Mouse (Mus musculus) embryonic facial prominence, embryonic 13.5 days (tissue): ENCODE data around the gene Hoxa13. TPM values are rescaled to one million over a fixed set of nuclear protein-coding genes. Genes with fewer than 3 reads are reported as not detected.

Experiments
- ATAC-seq: fragments of 200-750 bp; cut with Nextera tagmentation; 2 replicates; pipeline ENCODE4 v1.8.0; 2017; ENCODE audit warnings: low read depth; ENCODE audit not compliant: insufficient number of reproducible peaks, insufficient read depth, low FRiP score, low TSS enrichment
- H3K27ac ChIP-seq: fragments of 300-500 bp; sonication (generic); 2 replicates; pipeline ENCODE4 v1.5.1; 2015; ENCODE audit warnings: moderate library complexity, mild to moderate bottlenecking, inconsistent platforms
- H3K27me3 ChIP-seq: fragments of 300-500 bp; sonication (generic); 2 replicates; pipeline ENCODE4 v1.6.1; 2015; ENCODE audit warnings: mild to moderate bottlenecking, inconsistent platforms
- H3K36me3 ChIP-seq: fragments of 300-500 bp; sonication (generic); 2 replicates; pipeline ENCODE4 v1.6.1; 2015; ENCODE audit warnings: mild to moderate bottlenecking, inconsistent platforms
- H3K4me1 ChIP-seq: fragments of 300-500 bp; sonication (generic); 2 replicates; pipeline ENCODE4 v1.6.1; 2015; ENCODE audit warnings: inconsistent platforms
- H3K4me2 ChIP-seq: fragments of 300-500 bp; sonication (generic); 2 replicates; pipeline ENCODE4 v1.6.1; 2015; ENCODE audit warnings: moderate library complexity, mild to moderate bottlenecking, inconsistent platforms
- H3K4me3 ChIP-seq: fragments of 300-500 bp; sonication (generic); 2 replicates; pipeline ENCODE4 v1.5.1; 2015; ENCODE audit warnings: mild to moderate bottlenecking, inconsistent platforms
- H3K9ac ChIP-seq: fragments of 300-500 bp; sonication (generic); 2 replicates; pipeline ENCODE4 v1.6.1; 2015; ENCODE audit warnings: mild to moderate bottlenecking, inconsistent platforms
- H3K9me3 ChIP-seq: fragments of 300-500 bp; sonication (generic); 2 replicates; pipeline ENCODE4 v1.6.1; 2016; ENCODE audit warnings: inconsistent platforms
- WGBS: fragments of 180-500 bp; shearing (Covaris S2); methylation state at CpG from one replicate; pipeline ENCODE4 v1.1.7; 2015; ENCODE audit warnings: mixed read lengths; 5-methylcytosine and 5-hydroxymethylcytosine counted together
- polyA plus RNA-seq: library from polyadenylated mRNA; unstranded; fragments of >200 nt; fragmentation: Nextera tagmentation; extraction: Ambion mirVana; gene quantifications from 2 replicates; pipeline ENCODE4 v1.2.1, GENCODE M21; 2015

The Hoxa13 gene
- polyA plus RNA-seq, 1 experiment from 2014 or later, result not detected

DNA sequence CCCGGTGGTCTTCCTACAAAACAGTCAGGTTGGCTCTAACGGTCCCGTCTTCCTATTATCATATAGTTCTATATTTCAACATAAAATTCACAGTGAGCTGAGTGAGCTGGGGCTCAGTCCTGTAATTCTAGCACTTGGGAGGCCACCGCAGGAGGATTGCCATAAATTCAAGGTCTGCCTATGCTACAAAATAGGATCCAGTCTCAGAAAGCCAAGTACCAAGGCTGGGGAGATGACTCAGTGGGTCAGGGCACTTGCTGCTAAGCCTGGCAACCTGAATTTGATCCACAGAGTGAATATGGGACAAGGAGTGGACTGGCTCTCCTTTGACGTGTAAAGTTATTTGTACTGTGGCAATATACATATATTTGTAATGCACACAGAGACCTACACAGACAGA is 23.2 kb upstream of the Hoxa13 start:
- Histone ChIP-seq H3K27me3 (peaks cover 85% of the 10 kb centered on the region), H3K4me3 (no peak overlapping the region), H3K9ac (no peak overlapping the region), H3K36me3 (no peaks in the 10 kb centered on the region), H3K9me3 (no peaks in the 10 kb centered on the region), H3K4me1 (no peaks in the 10 kb centered on the region), H3K4me2 (no peak overlapping the region), H3K27ac (no peak overlapping the region)
- ATAC-seq, result no peak
- WGBS, result 81% methylated on average over 5 of the region's 5 CpGs

DNA sequence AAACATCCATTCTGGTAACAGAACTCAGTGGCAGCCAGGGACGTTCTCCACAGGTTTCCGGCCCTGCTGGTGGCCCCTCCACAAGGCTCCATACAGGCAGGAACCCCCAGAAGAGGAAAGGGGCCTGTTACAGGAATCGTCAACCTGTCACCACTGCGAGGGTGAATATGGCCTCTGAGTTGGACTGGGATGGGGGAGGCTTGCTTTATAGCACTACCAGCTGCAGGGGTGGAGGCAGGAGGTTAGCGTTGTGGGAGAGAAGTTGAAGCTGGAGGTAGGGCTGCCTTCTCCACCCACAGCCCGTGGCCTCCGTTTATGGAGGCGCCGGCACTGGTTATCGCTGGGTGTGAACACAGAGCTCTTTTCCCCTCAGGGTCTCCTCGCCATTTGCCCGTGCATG is 20.4 kb upstream of the Hoxa13 start:
- no peak overlapping the region for H3K4me3 ChIP-seq
- no peaks in the 10 kb centered on the region for H3K4me1 ChIP-seq
- no peaks in the 10 kb centered on the region for H3K36me3 ChIP-seq
- H3K4me2 ChIP-seq, result no peak overlapping the region
- no peaks in the 10 kb centered on the region for H3K9me3 ChIP-seq
- peaks cover 88% of the 10 kb centered on the region for H3K27me3 ChIP-seq
- WGBS, result 57% methylated on average over 12 of the region's 12 CpGs
- no peak overlapping the region for H3K9ac ChIP-seq
- no peak overlapping the region for H3K27ac ChIP-seq
- ATAC-seq, result no peak

GRCm38 (mm10) chr6:52276920-52277319 is 16.2 kb upstream of the Hoxa13 start:
- H3K4me1 ChIP-seq, result 0 out of 2 replicates have a peak, but pooled peaks cover 2% of the 10 kb centered on the region

DNA sequence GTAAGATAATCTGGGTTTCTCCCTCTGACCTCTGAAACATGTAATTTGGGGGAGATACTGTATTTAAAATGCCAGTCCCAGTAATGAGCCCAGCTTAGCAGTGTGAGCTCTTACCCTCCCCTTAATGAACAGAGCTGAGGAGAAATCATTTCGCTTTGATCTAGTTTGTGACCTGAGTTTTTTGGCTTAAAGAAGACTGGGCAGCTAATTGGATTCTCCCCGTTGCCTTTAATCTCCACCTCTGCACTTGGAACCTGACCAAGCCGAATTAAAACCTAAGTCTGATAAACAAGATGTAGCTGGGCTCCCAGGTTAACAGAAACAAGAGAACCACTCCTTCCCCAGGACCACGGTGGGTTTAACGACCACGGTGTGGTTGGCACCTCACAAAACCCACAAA is 15.7 kb upstream of the Hoxa13 start:
- H3K9ac ChIP-seq, result no peak overlapping the region
- no peaks in the 10 kb centered on the region for H3K36me3 ChIP-seq
- no peak overlapping the region for H3K4me3 ChIP-seq
- H3K9me3 ChIP-seq, result no peaks in the 10 kb centered on the region
- H3K27me3 ChIP-seq, result peaks cover 97% of the 10 kb centered on the region
- H3K4me2 ChIP-seq, result no peak overlapping the region
- ATAC-seq, result no peak
- 0 out of 2 replicates have a peak, but pooled peaks cover 2% of the 10 kb centered on the region for H3K4me1 ChIP-seq
- H3K27ac ChIP-seq, result no peak overlapping the region
- WGBS, result 4% methylated on average over 6 of the region's 6 CpGs

More at GRCm38 (mm10) chr6:52276920-52277319, 16.2 kb upstream of the Hoxa13 start:
- H3K9ac ChIP-seq, result no peak overlapping the region
- no peaks in the 10 kb centered on the region for H3K36me3 ChIP-seq
- peaks cover 97% of the 10 kb centered on the region for H3K27me3 ChIP-seq
- H3K9me3 ChIP-seq, result no peaks in the 10 kb centered on the region
- ATAC-seq, result no peak
- no peak overlapping the region for H3K4me2 ChIP-seq
- H3K4me3 ChIP-seq, result no peak overlapping the region
- WGBS, result 5% methylated on average over 5 of the region's 5 CpGs
- no peak overlapping the region for H3K27ac ChIP-seq

- Histone ChIP-seq H3K27ac (no peak overlapping the region), H3K4me3 (no peak overlapping the region), H3K27me3 (peaks cover 97% of the 10 kb centered on the region), H3K4me2 (no peak overlapping the region), H3K4me1 (0 out of 2 replicates have a peak, but pooled peaks cover 2% of the 10 kb centered on the region), H3K9ac (no peak overlapping the region), H3K9me3 (no peaks in the 10 kb centered on the region), H3K36me3 (no peaks in the 10 kb centered on the region)
- 8% methylated on average over 8 of the region's 8 CpGs for WGBS
- no peak for ATAC-seq
Measured at GRCm38 (mm10) chr6:52275563-52276280, 15.0 kb upstream of the Hoxa13 start.

GRCm38 (mm10) chr6:52274576-52274975 is 13.9 kb upstream of the Hoxa13 start:
- H3K27ac ChIP-seq, result no peak overlapping the region
- H3K27me3 ChIP-seq, result peaks cover 98% of the 10 kb centered on the region
- H3K9me3 ChIP-seq, result no peaks in the 10 kb centered on the region
- no peak overlapping the region for H3K4me3 ChIP-seq
- no peak overlapping the region for H3K9ac ChIP-seq
- 1% methylated on average over 11 of the region's 11 CpGs for WGBS
- ATAC-seq, result no peak
- 0 out of 2 replicates have a peak, but pooled peaks cover 2% of the 10 kb centered on the region for H3K4me1 ChIP-seq
- no peak overlapping the region for H3K4me2 ChIP-seq
- no peaks in the 10 kb centered on the region for H3K36me3 ChIP-seq

GRCm38 (mm10) chr6:52273656-52274280 is 13.1 kb upstream of the Hoxa13 start:
- 0 out of 2 replicates have a peak, but pooled peaks cover 2% of the 10 kb centered on the region for H3K4me1 ChIP-seq
- no peaks in the 10 kb centered on the region for H3K36me3 ChIP-seq
- no peak overlapping the region for H3K4me2 ChIP-seq
- no peaks in the 10 kb centered on the region for H3K9me3 ChIP-seq
- no peak for ATAC-seq
- H3K27ac ChIP-seq, result no peak overlapping the region
- 3% methylated on average over 22 of the region's 22 CpGs for WGBS
- no peak overlapping the region for H3K9ac ChIP-seq
- no peak overlapping the region for H3K4me3 ChIP-seq
- H3K27me3 ChIP-seq, result peaks cover 98% of the 10 kb centered on the region

- no peak overlapping the region for H3K9ac ChIP-seq
- H3K27ac ChIP-seq, result no peak overlapping the region
- no peak overlapping the region for H3K4me2 ChIP-seq
- WGBS, result 4% methylated on average over 22 of the region's 22 CpGs
- peaks cover 99% of the 10 kb centered on the region for H3K27me3 ChIP-seq
- H3K4me1 ChIP-seq, result 0 out of 2 replicates have a peak, but pooled peaks cover 2% of the 10 kb centered on the region
- H3K4me3 ChIP-seq, result no peak overlapping the region
- ATAC-seq, result no peak
- no peaks in the 10 kb centered on the region for H3K36me3 ChIP-seq
- H3K9me3 ChIP-seq, result no peaks in the 10 kb centered on the region
Measured at GRCm38 (mm10) chr6:52272766-52273655, 12.3 kb upstream of the Hoxa13 start.

GRCm38 (mm10) chr6:52270494-52271480 is 10.1 kb upstream of the Hoxa13 start:
- Histone ChIP-seq H3K27me3 (peaks cover 97% of the 10 kb centered on the region), H3K4me1 (0 out of 2 replicates have a peak, but pooled peaks cover 2% of the 10 kb centered on the region), H3K9ac (no peak overlapping the region), H3K36me3 (no peaks in the 10 kb centered on the region), H3K27ac (no peak overlapping the region), H3K9me3 (no peaks in the 10 kb centered on the region), H3K4me2 (no peak overlapping the region), H3K4me3 (no peak overlapping the region)
- 4% methylated on average over 23 of the region's 23 CpGs for WGBS
- no peak for ATAC-seq

GRCm38 (mm10) chr6:52268756-52269155 is 8.1 kb upstream of the Hoxa13 start:
- no peak overlapping the region for H3K9ac ChIP-seq
- H3K9me3 ChIP-seq, result no peaks in the 10 kb centered on the region
- 2% methylated on average over 3 of the region's 3 CpGs for WGBS
- peaks cover 97% of the 10 kb centered on the region for H3K27me3 ChIP-seq
- H3K4me3 ChIP-seq, result no peak overlapping the region
- no peak overlapping the region for H3K27ac ChIP-seq
- no peak overlapping the region for H3K4me2 ChIP-seq
- H3K36me3 ChIP-seq, result no peaks in the 10 kb centered on the region
- ATAC-seq, result no peak
- H3K4me1 ChIP-seq, result no peaks in the 10 kb centered on the region
